Mouse (Mus musculus) hindbrain, embryonic 10.5 days (tissue): ENCODE measurements around the gene Thpo. TPM values are rescaled to one million over a fixed set of nuclear protein-coding genes. Genes with fewer than 3 reads are reported as not detected.

Source experiments
- DNase-seq: peaks from one replicate; pipeline ENCODE4 v3.0.0-alpha.2; 2017; ENCODE audit warnings: low spot score
- H3K27ac ChIP-seq: fragments of 300-500 bp; sonication (generic); 2 replicates; pipeline ENCODE4 v1.5.1; 2016; ENCODE audit warnings: mild to moderate bottlenecking, moderate library complexity
- H3K27me3 ChIP-seq: fragments of 300-500 bp; sonication (generic); 2 replicates; pipeline ENCODE4 v1.6.1; 2016; ENCODE audit warnings: mild to moderate bottlenecking; ENCODE audit not compliant: poor library complexity, insufficient read depth, severe bottlenecking
- H3K36me3 ChIP-seq: fragments of 300-500 bp; sonication (generic); 2 replicates; pipeline ENCODE4 v1.6.1; 2016; ENCODE audit warnings: mild to moderate bottlenecking, moderate library complexity
- H3K4me1 ChIP-seq: fragments of 300-500 bp; sonication (generic); replicated peaks from 2 replicates; pipeline ENCODE4 v1.6.1; 2016; ENCODE audit warnings: mild to moderate bottlenecking
- H3K4me3 ChIP-seq: fragments of 300-500 bp; sonication (generic); 2 replicates; pipeline ENCODE4 v1.5.1; 2016; ENCODE audit warnings: mild to moderate bottlenecking, moderate library complexity
- H3K9me3 ChIP-seq: fragments of 300-500 bp; sonication (generic); 2 replicates; pipeline ENCODE4 v1.6.1; 2016; ENCODE audit warnings: mild to moderate bottlenecking, moderate library complexity
- WGBS: fragments of 180-500 bp; shearing (Covaris S2); methylation state at CpG from one replicate; pipeline ENCODE4 v1.1.7; 2016; 5-methylcytosine and 5-hydroxymethylcytosine counted together
- polyA plus RNA-seq: library from polyadenylated mRNA; unstranded; fragments of >200 nt; fragmentation: Nextera tagmentation; extraction: Ambion mirVana; gene quantifications from 2 replicates; pipeline ENCODE4 v1.2.1, GENCODE M21; 2016

Gene Thpo
- 0.30 and 0.77 TPM in 2 replicates for polyA plus RNA-seq

DNA sequence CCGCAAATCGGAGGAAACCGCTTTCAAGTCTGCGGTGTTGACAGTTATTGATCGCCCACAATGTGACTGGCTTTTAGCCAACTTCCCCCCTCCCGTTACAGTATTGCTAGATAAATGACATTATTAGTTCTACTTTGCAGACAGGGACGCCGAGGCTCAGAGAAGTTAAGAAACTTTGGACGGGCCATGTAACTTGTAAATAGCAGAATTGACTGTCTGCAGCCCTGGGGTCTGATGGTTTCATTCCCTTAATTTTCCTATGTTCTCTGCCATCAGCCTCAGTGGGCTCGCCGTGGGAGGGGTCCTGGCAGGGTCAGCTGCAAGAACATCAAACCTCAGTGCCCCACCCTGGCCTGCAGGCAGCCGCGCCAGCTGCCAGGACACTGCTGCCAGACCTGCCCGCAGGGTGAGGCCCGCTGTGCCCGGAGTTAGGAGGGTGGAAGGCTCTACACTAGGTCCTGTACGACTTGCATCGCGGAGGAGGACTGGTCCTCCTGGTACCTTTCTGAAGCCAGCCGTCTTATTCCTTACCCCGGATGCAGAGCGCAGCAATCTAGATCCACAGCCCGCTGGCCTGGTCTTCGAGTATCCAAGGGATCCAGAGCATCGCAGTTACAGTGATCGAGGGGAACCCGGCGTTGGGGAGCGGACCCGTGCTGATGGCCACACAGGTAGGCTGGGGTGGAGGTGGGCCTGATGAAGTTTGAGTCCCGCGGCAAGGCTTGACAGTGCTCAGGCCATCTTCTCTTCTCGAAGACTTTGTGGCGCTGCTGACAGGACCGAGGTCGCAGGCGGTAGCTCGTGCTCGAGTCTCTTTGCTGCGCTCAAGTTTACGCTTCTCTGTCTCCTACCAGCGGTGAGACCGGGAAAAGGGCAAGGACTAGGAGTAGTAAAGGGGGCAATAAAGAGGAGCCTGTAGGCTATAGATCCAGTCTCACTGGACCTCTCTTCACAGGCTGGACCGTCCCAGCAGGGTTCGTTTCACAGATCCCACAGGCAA, at the start of gene Thpo:
Gene Thpo, minus strand, starts transcription at position 781 of the 1,000 bp plus-strand sequence.
- Histone ChIP-seq H3K9me3 (no peaks in the 10 kb centered on the region), H3K27ac (peak within 1 kb of the TSS; percentile 94), H3K27me3 (peaks cover 45% of the 10 kb centered on the region), H3K36me3 (0 out of 2 replicates have a peak, but pooled peaks cover 2% of the 10 kb centered on the region), H3K4me1 (peaks cover 41% of the 10 kb centered on the region), H3K4me3 (peak within 1 kb of the TSS; percentile 84)
- 2% methylated on average over 45 of the region's 45 CpGs for WGBS
- DNase-seq = peak; percentile 46

- no peaks in the 10 kb centered on the region for H3K9me3 ChIP-seq
- DNase-seq = no peak
- WGBS = 81% methylated on average over 2 of the region's 2 CpGs
- H3K4me1 ChIP-seq = no peaks in the 10 kb centered on the region
- H3K27me3 ChIP-seq = no peaks in the 10 kb centered on the region
- no peak overlapping the region for H3K27ac ChIP-seq
- no peak overlapping the region for H3K4me3 ChIP-seq
- H3K36me3 ChIP-seq = no peaks in the 10 kb centered on the region
Measured at GRCm38 (mm10) chr16:20783891-20784290, 49.6 kb upstream of the Thpo start.

DNA sequence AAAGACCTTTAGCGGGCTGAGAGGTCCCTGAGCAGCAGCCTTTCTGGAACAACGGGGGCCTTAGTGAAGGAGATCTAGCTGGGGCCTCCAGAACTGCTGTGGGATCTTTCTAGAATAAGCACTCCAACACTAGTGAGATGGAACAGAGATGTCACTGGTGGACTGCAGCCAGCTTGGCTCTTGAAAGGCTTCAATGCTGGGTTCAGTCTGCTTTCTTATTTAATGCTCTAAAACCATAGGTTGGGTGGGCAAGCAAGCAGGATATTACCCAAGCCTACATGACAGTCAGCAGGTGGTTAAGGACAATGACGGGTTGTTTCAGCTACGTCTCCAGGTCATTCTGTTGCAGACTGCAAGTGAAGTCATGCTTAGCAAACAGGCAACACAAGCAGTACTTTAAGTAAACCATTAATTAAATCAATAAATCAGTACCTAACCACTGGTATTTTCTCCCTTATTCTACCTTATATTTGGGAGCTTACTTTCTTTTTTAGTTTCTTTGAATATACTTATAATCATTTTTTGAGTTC, 46.9 kb upstream of the Thpo start:
- H3K4me3 ChIP-seq = no peak overlapping the region
- H3K9me3 ChIP-seq = no peaks in the 10 kb centered on the region
- H3K27me3 ChIP-seq = no peaks in the 10 kb centered on the region
- H3K36me3 ChIP-seq = no peaks in the 10 kb centered on the region
- 74% methylated on average over 4 of the region's 4 CpGs for WGBS
- H3K4me1 ChIP-seq = no peaks in the 10 kb centered on the region
- no peak for DNase-seq
- no peak overlapping the region for H3K27ac ChIP-seq

DNA sequence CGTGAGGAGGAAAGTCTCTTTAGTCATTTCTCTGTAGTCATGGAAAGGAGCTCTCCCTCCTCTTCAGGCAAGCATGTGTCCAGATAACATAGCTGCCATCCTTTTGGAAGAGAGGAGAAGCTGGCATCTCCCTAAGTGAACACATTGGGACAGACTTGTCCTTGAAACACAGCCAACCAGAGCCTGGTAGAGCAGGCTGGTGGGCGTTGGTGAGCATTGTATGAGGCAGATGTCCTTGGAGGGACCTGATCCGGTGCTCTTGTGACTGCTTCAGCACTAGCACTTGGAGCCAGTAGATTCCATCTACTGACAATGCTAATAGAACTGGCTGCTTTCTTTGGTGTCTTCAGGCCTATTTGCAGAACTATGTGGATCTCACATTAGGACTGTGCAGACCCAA, 45.5 kb upstream of the Thpo start:
- Histone ChIP-seq H3K4me1 (no peaks in the 10 kb centered on the region), H3K27ac (no peak overlapping the region), H3K9me3 (no peaks in the 10 kb centered on the region), H3K4me3 (no peak overlapping the region), H3K27me3 (no peaks in the 10 kb centered on the region), H3K36me3 (no peaks in the 10 kb centered on the region)
- no peak for DNase-seq
- 84% methylated on average over 3 of the region's 3 CpGs for WGBS

- H3K4me1 ChIP-seq = no peaks in the 10 kb centered on the region
Measured at GRCm38 (mm10) chr16:20775021-20775420, 40.7 kb upstream of the Thpo start.

GRCm38 (mm10) chr16:20765244-20765643, 30.9 kb upstream of the Thpo start:
- no peaks in the 10 kb centered on the region for H3K36me3 ChIP-seq
- H3K4me3 ChIP-seq = no peak overlapping the region
- H3K27me3 ChIP-seq = no peaks in the 10 kb centered on the region
- no peaks in the 10 kb centered on the region for H3K9me3 ChIP-seq
- DNase-seq = peak; percentile 56
- whole genome bisulfite sequencing = 48% methylated on average over 9 of the region's 9 CpGs
- no peaks in the 10 kb centered on the region for H3K4me1 ChIP-seq
- H3K27ac ChIP-seq = no peak overlapping the region

More at GRCm38 (mm10) chr16:20775021-20775420, 40.7 kb upstream of the Thpo start:
- H3K27me3 ChIP-seq = no peaks in the 10 kb centered on the region
- H3K36me3 ChIP-seq = no peaks in the 10 kb centered on the region
- DNase-seq = no peak
- no peak overlapping the region for H3K4me3 ChIP-seq
- H3K9me3 ChIP-seq = peaks cover 7% of the 10 kb centered on the region; the same call in 1 of the 2 replicates
- H3K27ac ChIP-seq = no peak overlapping the region
- 82% methylated on average over 5 of the region's 5 CpGs for WGBS

DNA sequence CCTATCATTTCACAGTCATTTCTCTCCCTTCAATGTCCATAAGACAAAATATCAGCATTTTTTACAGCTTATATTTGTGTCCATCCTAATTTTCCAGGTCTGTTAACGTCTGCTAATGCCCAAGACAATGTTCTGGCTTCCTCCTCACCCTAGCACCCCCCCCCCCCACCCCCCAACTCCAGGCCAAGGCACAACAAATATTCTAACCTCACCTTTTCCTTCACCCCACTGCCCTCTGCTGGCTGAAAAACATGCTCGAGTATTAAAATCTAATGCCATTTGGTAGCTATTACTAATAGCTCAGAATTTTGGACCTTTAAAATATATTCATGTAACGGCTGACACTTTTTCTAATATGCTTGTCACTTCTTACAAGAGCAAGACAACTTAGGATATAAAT, 27.4 kb upstream of the Thpo start:
- Histone ChIP-seq H3K27me3 (no peaks in the 10 kb centered on the region), H3K4me3 (no peak overlapping the region), H3K36me3 (no peaks in the 10 kb centered on the region), H3K4me1 (no peaks in the 10 kb centered on the region), H3K9me3 (no peaks in the 10 kb centered on the region), H3K27ac (no peak overlapping the region)
- WGBS = 13% methylated on average over 3 of the region's 3 CpGs
- peak; percentile 42 for DNase-seq

GRCm38 (mm10) chr16:20757385-20757784, 23.1 kb upstream of the Thpo start:
- 75% methylated on average over 1 of the region's 1 CpGs for WGBS

GRCm38 (mm10) chr16:20756052-20756451, 21.7 kb upstream of the Thpo start:
- no peak for DNase-seq
- WGBS = 90% methylated on average over 5 of the region's 5 CpGs

More at GRCm38 (mm10) chr16:20757385-20757784, 23.1 kb upstream of the Thpo start:
- Histone ChIP-seq H3K4me1 (no peaks in the 10 kb centered on the region), H3K27ac (no peak overlapping the region), H3K27me3 (no peaks in the 10 kb centered on the region), H3K9me3 (no peaks in the 10 kb centered on the region), H3K4me3 (no peak overlapping the region), H3K36me3 (no peaks in the 10 kb centered on the region)
- no peak for DNase-seq

GRCm38 (mm10) chr16:20750518-20750917, 16.2 kb upstream of the Thpo start:
- Histone ChIP-seq H3K9me3 (no peaks in the 10 kb centered on the region), H3K4me1 (no peaks in the 10 kb centered on the region), H3K4me3 (no peak overlapping the region), H3K27me3 (no peaks in the 10 kb centered on the region), H3K36me3 (no peaks in the 10 kb centered on the region), H3K27ac (no peak overlapping the region)
- no peak for DNase-seq
- WGBS = 67% methylated on average over 8 of the region's 8 CpGs

More at GRCm38 (mm10) chr16:20756052-20756451, 21.7 kb upstream of the Thpo start:
- H3K27ac ChIP-seq = no peak overlapping the region
- H3K4me3 ChIP-seq = no peak overlapping the region
- H3K27me3 ChIP-seq = no peaks in the 10 kb centered on the region
- H3K36me3 ChIP-seq = no peaks in the 10 kb centered on the region
- no peaks in the 10 kb centered on the region for H3K9me3 ChIP-seq
- H3K4me1 ChIP-seq = no peaks in the 10 kb centered on the region

DNA sequence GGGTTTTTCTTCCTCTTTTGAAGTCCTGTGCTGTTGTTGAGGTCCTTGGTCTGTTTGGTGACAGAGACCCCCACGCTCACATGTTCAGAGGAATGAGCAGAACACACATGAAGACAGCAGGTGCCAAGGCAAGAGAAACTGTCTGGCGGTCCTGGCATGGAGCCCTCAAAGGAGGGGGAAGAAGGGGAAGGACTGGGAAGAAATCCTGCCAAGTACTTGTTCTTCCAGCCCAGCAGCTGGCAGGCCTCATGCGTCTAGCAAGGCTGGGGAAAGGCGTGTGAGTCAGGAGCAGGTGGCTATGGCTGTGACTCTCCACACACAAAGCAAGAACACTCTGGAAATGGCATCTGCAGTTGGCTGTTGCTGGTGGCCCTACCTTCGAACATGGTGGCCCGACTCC, 12.3 kb upstream of the Thpo start:
- Histone ChIP-seq H3K27ac (no peak overlapping the region), H3K4me3 (no peak overlapping the region), H3K9me3 (no peaks in the 10 kb centered on the region), H3K27me3 (no peaks in the 10 kb centered on the region), H3K36me3 (peaks cover 4% of the 10 kb centered on the region; the same call in 1 of the 2 replicates), H3K4me1 (no peaks in the 10 kb centered on the region)
- 87% methylated on average over 6 of the region's 6 CpGs for WGBS
- no peak for DNase-seq

- DNase-seq = no peak
- Histone ChIP-seq H3K27me3 (peaks cover 18% of the 10 kb centered on the region), H3K4me1 (no peaks in the 10 kb centered on the region), H3K9me3 (no peaks in the 10 kb centered on the region), H3K4me3 (no peak overlapping the region), H3K27ac (no peak overlapping the region), H3K36me3 (peaks cover 7% of the 10 kb centered on the region; the same call in 1 of the 2 replicates)
- 91% methylated on average over 9 of the region's 9 CpGs for WGBS
Measured at GRCm38 (mm10) chr16:20739845-20740244, 5.5 kb upstream of the Thpo start.

DNA sequence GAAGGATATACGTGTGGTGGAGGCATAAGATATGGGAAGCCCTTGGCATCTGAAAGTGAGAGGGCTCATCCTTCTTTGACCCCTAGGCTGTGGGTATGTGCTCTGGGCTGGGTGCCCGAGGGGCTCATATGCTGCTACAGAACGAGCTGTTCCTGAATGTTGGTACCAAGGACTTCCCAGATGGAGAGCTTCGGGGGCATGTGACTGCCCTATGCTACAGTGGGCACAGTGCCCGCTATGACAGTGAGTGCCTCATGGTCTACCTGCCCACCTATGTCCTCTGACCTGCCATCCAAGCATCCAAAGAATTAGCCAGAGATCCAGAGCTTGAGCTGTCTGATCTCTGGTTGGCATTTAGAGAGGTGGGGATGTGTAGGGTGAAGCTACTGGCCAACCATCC, 2.5 kb upstream of the Thpo start:
- H3K27me3 ChIP-seq = peaks cover 40% of the 10 kb centered on the region
- H3K9me3 ChIP-seq = no peaks in the 10 kb centered on the region
- no peak overlapping the region for H3K4me3 ChIP-seq
- H3K4me1 ChIP-seq = peaks cover 29% of the 10 kb centered on the region
- DNase-seq = no peak
- H3K27ac ChIP-seq = no peak overlapping the region
- WGBS = 87% methylated on average over 5 of the region's 5 CpGs
- H3K36me3 ChIP-seq = peaks cover 5% of the 10 kb centered on the region; the same call in 1 of the 2 replicates
